Mouse (Mus musculus): ENCODE measurements at regions not wholly inside any gene's neighbourhood (a gene's known extent, or its start where the extent isn't known, plus 50 kb on each side); places are given as distances from the start of the nearest gene placed in this dataset.

GRCm38 (mm10) chr17:16247681-16248080 is 416.8 kb upstream of the Rgmb start:
- Histone ChIP-seq H3K4me1 (no peaks in the 10 kb centered on the region), H3K27me3 (no peaks in the 10 kb centered on the region), H3K4me2 (no peak overlapping the region), H3K4me3 (replicated peaks) (no peak overlapping the region), H3K27ac (no peak overlapping the region), H3K9me3 (replicated peaks) (no peaks in the 10 kb centered on the region), H3K9ac (no peak overlapping the region), H3K36me3 (no peaks in the 10 kb centered on the region)
- WGBS: 88% methylated on average over 3 of the region's 3 CpGs
- ATAC-seq (replicated peaks; ENCODE audit: low FRiP score): no peak

GRCm38 (mm10) chr17:16221253-16221652 is 390.4 kb upstream of the Rgmb start:
- WGBS: 77% methylated on average over 2 of the region's 2 CpGs
- no peak for ATAC-seq (replicated peaks; ENCODE audit: low FRiP score)
- no peaks in the 10 kb centered on the region for H3K36me3 ChIP-seq
- H3K4me2 ChIP-seq: no peak overlapping the region
- H3K27me3 ChIP-seq: no peaks in the 10 kb centered on the region
- no peak overlapping the region for H3K27ac ChIP-seq
- H3K4me1 ChIP-seq: no peaks in the 10 kb centered on the region
- no peak overlapping the region for H3K9ac ChIP-seq
- no peaks in the 10 kb centered on the region for H3K9me3 ChIP-seq (replicated peaks)
- no peak overlapping the region for H3K4me3 ChIP-seq (replicated peaks)

- Histone ChIP-seq H3K9me3 (replicated peaks) (no peaks in the 10 kb centered on the region), H3K9ac (no peak overlapping the region), H3K4me1 (no peaks in the 10 kb centered on the region), H3K4me2 (no peak overlapping the region), H3K4me3 (replicated peaks) (no peak overlapping the region), H3K27ac (no peak overlapping the region), H3K27me3 (no peaks in the 10 kb centered on the region), H3K36me3 (no peaks in the 10 kb centered on the region)
- no peak for ATAC-seq (replicated peaks; ENCODE audit: low FRiP score)
- 88% methylated on average over 13 of the region's 13 CpGs for WGBS
Observed at GRCm38 (mm10) chr17:16219675-16220566, 389.1 kb upstream of the Rgmb start.

- no peaks in the 10 kb centered on the region for H3K9me3 ChIP-seq (replicated peaks)
- no peaks in the 10 kb centered on the region for H3K4me1 ChIP-seq
- H3K4me3 ChIP-seq (replicated peaks): no peak overlapping the region
- no peak overlapping the region for H3K4me2 ChIP-seq
- 71% methylated on average over 2 of the region's 2 CpGs for WGBS
- H3K36me3 ChIP-seq: no peaks in the 10 kb centered on the region
- no peak overlapping the region for H3K27ac ChIP-seq
- no peaks in the 10 kb centered on the region for H3K27me3 ChIP-seq
- ATAC-seq (replicated peaks; ENCODE audit: low FRiP score): no peak
- no peak overlapping the region for H3K9ac ChIP-seq
Observed at GRCm38 (mm10) chr17:16218623-16219022, 387.8 kb upstream of the Rgmb start.

- H3K27ac ChIP-seq: no peak overlapping the region
- H3K27me3 ChIP-seq: no peaks in the 10 kb centered on the region
- H3K4me3 ChIP-seq (replicated peaks): no peak overlapping the region
- no peak overlapping the region for H3K4me2 ChIP-seq
- H3K9me3 ChIP-seq (replicated peaks): no peaks in the 10 kb centered on the region
- 63% methylated on average over 2 of the region's 2 CpGs for WGBS
- H3K4me1 ChIP-seq: no peaks in the 10 kb centered on the region
- H3K36me3 ChIP-seq: no peaks in the 10 kb centered on the region
- no peak overlapping the region for H3K9ac ChIP-seq
- ATAC-seq (replicated peaks; ENCODE audit: low FRiP score): no peak
Observed at GRCm38 (mm10) chr17:16216796-16217195, 386.0 kb upstream of the Rgmb start.

- Histone ChIP-seq H3K27ac (no peak overlapping the region), H3K4me1 (no peaks in the 10 kb centered on the region), H3K4me3 (replicated peaks) (no peak overlapping the region), H3K4me2 (no peak overlapping the region), H3K27me3 (no peaks in the 10 kb centered on the region), H3K9me3 (replicated peaks) (no peaks in the 10 kb centered on the region), H3K36me3 (no peaks in the 10 kb centered on the region), H3K9ac (no peak overlapping the region)
- 48% methylated on average over 1 of the region's 1 CpGs for WGBS
- no peak for ATAC-seq (replicated peaks; ENCODE audit: low FRiP score)
Observed at GRCm38 (mm10) chr17:16193636-16194035, 362.8 kb upstream of the Rgmb start.

GRCm38 (mm10) chr17:16180856-16181255 is 350.0 kb upstream of the Rgmb start:
- Histone ChIP-seq H3K4me2 (no peak overlapping the region), H3K27ac (no peak overlapping the region), H3K4me1 (0 out of 2 replicates have a peak, but pooled peaks cover 3% of the 10 kb centered on the region), H3K36me3 (no peaks in the 10 kb centered on the region), H3K9ac (no peak overlapping the region), H3K9me3 (replicated peaks) (no peaks in the 10 kb centered on the region), H3K4me3 (replicated peaks) (no peak overlapping the region), H3K27me3 (no peaks in the 10 kb centered on the region)
- no peak for ATAC-seq (replicated peaks; ENCODE audit: low FRiP score)
- 94% methylated on average over 1 of the region's 1 CpGs for WGBS

- no peak overlapping the region for H3K4me2 ChIP-seq
- ATAC-seq (replicated peaks; ENCODE audit: low FRiP score): no peak
Observed at GRCm38 (mm10) chr17:16178102-16178501, 347.3 kb upstream of the Rgmb start.

GRCm38 (mm10) chr17:16176782-16177510 is 346.1 kb upstream of the Rgmb start:
- Histone ChIP-seq H3K36me3 (no peaks in the 10 kb centered on the region), H3K9ac (no peak overlapping the region), H3K4me3 (replicated peaks) (no peak overlapping the region), H3K27ac (no peak overlapping the region; the same call in 1 of the 2 replicates), H3K4me2 (no peak overlapping the region), H3K4me1 (peaks cover 7% of the 10 kb centered on the region; the same call in 1 of the 2 replicates), H3K9me3 (replicated peaks) (no peaks in the 10 kb centered on the region), H3K27me3 (no peaks in the 10 kb centered on the region)
- ATAC-seq (replicated peaks; ENCODE audit: low FRiP score): peak; percentile 73
- 40% methylated on average over 8 of the region's 8 CpGs for WGBS

More at GRCm38 (mm10) chr17:16178102-16178501, 347.3 kb upstream of the Rgmb start:
- Histone ChIP-seq H3K27me3 (no peaks in the 10 kb centered on the region), H3K27ac (no peak overlapping the region), H3K9ac (no peak overlapping the region), H3K4me1 (peaks cover 7% of the 10 kb centered on the region; the same call in 1 of the 2 replicates), H3K4me3 (replicated peaks) (no peak overlapping the region), H3K36me3 (no peaks in the 10 kb centered on the region), H3K9me3 (replicated peaks) (no peaks in the 10 kb centered on the region)
- 56% methylated on average over 2 of the region's 2 CpGs for WGBS

- H3K36me3 ChIP-seq: no peaks in the 10 kb centered on the region
- no peaks in the 10 kb centered on the region for H3K27me3 ChIP-seq
- peaks cover 7% of the 10 kb centered on the region; the same call in 1 of the 2 replicates for H3K4me1 ChIP-seq
- ATAC-seq (replicated peaks; ENCODE audit: low FRiP score): 0 out of 2 replicates have a peak, but pooled peaks have one; percentile 70
- no peak overlapping the region for H3K9ac ChIP-seq
- no peak overlapping the region for H3K4me3 ChIP-seq (replicated peaks)
- no peaks in the 10 kb centered on the region for H3K9me3 ChIP-seq (replicated peaks)
- 38% methylated on average over 3 of the region's 3 CpGs for WGBS
- H3K27ac ChIP-seq: no peak overlapping the region
- no peak overlapping the region for H3K4me2 ChIP-seq
Observed at GRCm38 (mm10) chr17:16173568-16174105, 342.8 kb upstream of the Rgmb start.

- no peaks in the 10 kb centered on the region for H3K9me3 ChIP-seq (replicated peaks)
- no peak overlapping the region for H3K4me2 ChIP-seq
- no peak for ATAC-seq (replicated peaks; ENCODE audit: low FRiP score)
- H3K27ac ChIP-seq: no peak overlapping the region
- no peaks in the 10 kb centered on the region for H3K27me3 ChIP-seq
- no peaks in the 10 kb centered on the region for H3K4me1 ChIP-seq
- no peaks in the 10 kb centered on the region for H3K36me3 ChIP-seq
- H3K9ac ChIP-seq: no peak overlapping the region
- H3K4me3 ChIP-seq (replicated peaks): no peak overlapping the region
- 63% methylated on average over 2 of the region's 2 CpGs for WGBS
Observed at GRCm38 (mm10) chr17:16166731-16167130, 335.9 kb upstream of the Rgmb start.

- no peak overlapping the region for H3K9ac ChIP-seq
- H3K4me2 ChIP-seq: no peak overlapping the region
- no peaks in the 10 kb centered on the region for H3K4me1 ChIP-seq
- no peaks in the 10 kb centered on the region for H3K27me3 ChIP-seq
- 68% methylated on average over 3 of the region's 3 CpGs for WGBS
- H3K4me3 ChIP-seq (replicated peaks): no peak overlapping the region
- H3K27ac ChIP-seq: no peak overlapping the region
- ATAC-seq (replicated peaks; ENCODE audit: low FRiP score): peak; percentile 25
- no peaks in the 10 kb centered on the region for H3K9me3 ChIP-seq (replicated peaks)
- no peaks in the 10 kb centered on the region for H3K36me3 ChIP-seq
Observed at GRCm38 (mm10) chr17:16158119-16158518, 327.3 kb upstream of the Rgmb start.
